Mouse (Mus musculus) activated CD4-positive, CD25-positive, alpha-beta regulatory T cell, adult 4 months (primary cell): Measurements from ENCODE around the gene Ell2. TPM values are rescaled to one million over a fixed set of nuclear protein-coding genes. Genes with fewer than 3 reads are reported as not detected.

Source experiments
- ATAC-seq: one replicate; pipeline ENCODE4 v1.8.0; 2017
- polyA plus RNA-seq, 2 experiments: library from polyadenylated mRNA; unstranded; fragments of 100-300 nt; shearing (Covaris generic); gene quantifications; one replicate each; pipeline ENCODE4 v1.2.1; 2017

Gene Ell2
- polyA plus RNA-seq, 2 experiments from 2014 or later = 3.1 to 4.5 TPM

- no peak for ATAC-seq
Measured at GRCm38 (mm10) chr13:75733594-75734161, 27.1 kb downstream of the Ell2 start.

GRCm38 (mm10) chr13:75734231-75734630 lies 27.7 kb downstream of the Ell2 start:
- ATAC-seq = no peak

- ATAC-seq = no peak
Measured at GRCm38 (mm10) chr13:75735606-75736005, 29.0 kb downstream of the Ell2 start.

- ATAC-seq = no peak
Measured at GRCm38 (mm10) chr13:75737991-75738390, 31.4 kb downstream of the Ell2 start.

GRCm38 (mm10) chr13:75738536-75738935 lies 32.0 kb downstream of the Ell2 start:
- no peak for ATAC-seq

GRCm38 (mm10) chr13:75738957-75739356 lies 32.4 kb downstream of the Ell2 start:
- ATAC-seq = no peak

GRCm38 (mm10) chr13:75740018-75740417 lies 33.5 kb downstream of the Ell2 start:
- no peak for ATAC-seq

- no peak for ATAC-seq
Measured at GRCm38 (mm10) chr13:75741119-75741518, 34.6 kb downstream of the Ell2 start.

- ATAC-seq = no peak
Measured at GRCm38 (mm10) chr13:75741736-75742729, 35.5 kb downstream of the Ell2 start.

- ATAC-seq = no peak
Measured at GRCm38 (mm10) chr13:75742970-75743369, 36.4 kb downstream of the Ell2 start.

GRCm38 (mm10) chr13:75744065-75744464 lies 37.5 kb downstream of the Ell2 start:
- ATAC-seq = no peak

- no peak for ATAC-seq
Measured at GRCm38 (mm10) chr13:75745328-75745727, 38.8 kb downstream of the Ell2 start.

GRCm38 (mm10) chr13:75747265-75747664 lies 40.7 kb downstream of the Ell2 start:
- ATAC-seq = no peak

- no peak for ATAC-seq
Measured at GRCm38 (mm10) chr13:75748685-75749084, 42.1 kb downstream of the Ell2 start.

- no peak for ATAC-seq
Measured at GRCm38 (mm10) chr13:75750785-75751184, 44.2 kb downstream of the Ell2 start.

- ATAC-seq = no peak
Measured at GRCm38 (mm10) chr13:75752216-75752938, 45.8 kb downstream of the Ell2 start.

- ATAC-seq = no peak
Measured at GRCm38 (mm10) chr13:75754398-75754797, 47.8 kb downstream of the Ell2 start.

GRCm38 (mm10) chr13:75760859-75761548 lies 54.4 kb downstream of the Ell2 start:
- ATAC-seq = no peak

GRCm38 (mm10) chr13:75762759-75763158 lies 56.2 kb downstream of the Ell2 start:
- no peak for ATAC-seq

GRCm38 (mm10) chr13:75763280-75763679 lies 56.7 kb downstream of the Ell2 start:
- no peak for ATAC-seq

GRCm38 (mm10) chr13:75765742-75766141 lies 59.2 kb downstream of the Ell2 start:
- no peak for ATAC-seq

- no peak for ATAC-seq
Measured at GRCm38 (mm10) chr13:75766238-75766637, 59.7 kb downstream of the Ell2 start.

GRCm38 (mm10) chr13:75766967-75767366 lies 60.4 kb downstream of the Ell2 start:
- no peak for ATAC-seq
